Mouse (Mus musculus): Measurements from ENCODE around the gene Lrfn2. TPM values are rescaled to one million over a fixed set of nuclear protein-coding genes. Genes with fewer than 3 reads are reported as not detected.

The Lrfn2 gene
- total RNA-seq, 2 experiments from 2014 or later: not detected

GRCm38 (mm10) chr17:49030841-49031240 is 98.7 kb downstream of the Lrfn2 start:
- no peak for ATAC-seq (replicated peaks; ENCODE audit: poor library complexity, severe bottlenecking)

GRCm38 (mm10) chr17:49031790-49032189 is 99.6 kb downstream of the Lrfn2 start:
- no peak for ATAC-seq (replicated peaks; ENCODE audit: poor library complexity, severe bottlenecking)

- ATAC-seq (replicated peaks; ENCODE audit: poor library complexity, severe bottlenecking): no peak
Observed at GRCm38 (mm10) chr17:49033276-49033675, 101.1 kb downstream of the Lrfn2 start.

GRCm38 (mm10) chr17:49033686-49034250 is 101.6 kb downstream of the Lrfn2 start:
- no peak for ATAC-seq (replicated peaks; ENCODE audit: poor library complexity, severe bottlenecking)

- ATAC-seq (replicated peaks; ENCODE audit: poor library complexity, severe bottlenecking): no peak
Observed at GRCm38 (mm10) chr17:49035052-49035451, 102.9 kb downstream of the Lrfn2 start.

GRCm38 (mm10) chr17:49037163-49037950 is 105.2 kb downstream of the Lrfn2 start:
- no peak for ATAC-seq (replicated peaks; ENCODE audit: poor library complexity, severe bottlenecking)

- ATAC-seq (replicated peaks; ENCODE audit: poor library complexity, severe bottlenecking): no peak
Observed at GRCm38 (mm10) chr17:49043806-49044640, 111.8 kb downstream of the Lrfn2 start.

GRCm38 (mm10) chr17:49047921-49048320 is 115.7 kb downstream of the Lrfn2 start:
- no peak for ATAC-seq (replicated peaks; ENCODE audit: poor library complexity, severe bottlenecking)

GRCm38 (mm10) chr17:49051231-49051630 is 119.1 kb downstream of the Lrfn2 start:
- ATAC-seq (replicated peaks; ENCODE audit: poor library complexity, severe bottlenecking): no peak

GRCm38 (mm10) chr17:49061141-49061540 is 129.0 kb downstream of the Lrfn2 start:
- ATAC-seq (replicated peaks; ENCODE audit: poor library complexity, severe bottlenecking): no peak

- no peak for ATAC-seq (replicated peaks; ENCODE audit: poor library complexity, severe bottlenecking)
Observed at GRCm38 (mm10) chr17:49063789-49064188, 131.6 kb downstream of the Lrfn2 start.

- no peak for ATAC-seq (replicated peaks; ENCODE audit: poor library complexity, severe bottlenecking)
Observed at GRCm38 (mm10) chr17:49064526-49064925, 132.3 kb downstream of the Lrfn2 start.

GRCm38 (mm10) chr17:49065050-49065449 is 132.9 kb downstream of the Lrfn2 start:
- ATAC-seq (replicated peaks; ENCODE audit: poor library complexity, severe bottlenecking): no peak

- ATAC-seq (replicated peaks; ENCODE audit: poor library complexity, severe bottlenecking): no peak; the same call in 1 of the 2 replicates
Observed at GRCm38 (mm10) chr17:49066748-49067147, 134.6 kb downstream of the Lrfn2 start.

- no peak for ATAC-seq (replicated peaks; ENCODE audit: poor library complexity, severe bottlenecking)
Observed at GRCm38 (mm10) chr17:49078168-49078567, 146.0 kb downstream of the Lrfn2 start.

GRCm38 (mm10) chr17:49079647-49080046 is 147.5 kb downstream of the Lrfn2 start:
- no peak; the same call in 1 of the 2 replicates for ATAC-seq (replicated peaks; ENCODE audit: poor library complexity, severe bottlenecking)

GRCm38 (mm10) chr17:49083594-49084380 is 151.6 kb downstream of the Lrfn2 start:
- no peak for ATAC-seq (replicated peaks; ENCODE audit: poor library complexity, severe bottlenecking)

- no peak for ATAC-seq (replicated peaks; ENCODE audit: poor library complexity, severe bottlenecking)
Observed at GRCm38 (mm10) chr17:49085111-49085510, 152.9 kb downstream of the Lrfn2 start.

GRCm38 (mm10) chr17:49096781-49097544 is 164.8 kb downstream of the Lrfn2 start:
- no peak for ATAC-seq (replicated peaks; ENCODE audit: poor library complexity, severe bottlenecking)

All from granulocyte monocyte progenitor cell, adult 5-6 weeks (primary cell).